Mouse (Mus musculus): ENCODE measurements around the gene Rnls. TPM values are rescaled to one million over a fixed set of nuclear protein-coding genes. Genes with fewer than 3 reads are reported as not detected.

The Rnls gene
- total RNA-seq, 2 experiments from 2014 or later = 2.0 TPM; not detected in 1

DNA sequence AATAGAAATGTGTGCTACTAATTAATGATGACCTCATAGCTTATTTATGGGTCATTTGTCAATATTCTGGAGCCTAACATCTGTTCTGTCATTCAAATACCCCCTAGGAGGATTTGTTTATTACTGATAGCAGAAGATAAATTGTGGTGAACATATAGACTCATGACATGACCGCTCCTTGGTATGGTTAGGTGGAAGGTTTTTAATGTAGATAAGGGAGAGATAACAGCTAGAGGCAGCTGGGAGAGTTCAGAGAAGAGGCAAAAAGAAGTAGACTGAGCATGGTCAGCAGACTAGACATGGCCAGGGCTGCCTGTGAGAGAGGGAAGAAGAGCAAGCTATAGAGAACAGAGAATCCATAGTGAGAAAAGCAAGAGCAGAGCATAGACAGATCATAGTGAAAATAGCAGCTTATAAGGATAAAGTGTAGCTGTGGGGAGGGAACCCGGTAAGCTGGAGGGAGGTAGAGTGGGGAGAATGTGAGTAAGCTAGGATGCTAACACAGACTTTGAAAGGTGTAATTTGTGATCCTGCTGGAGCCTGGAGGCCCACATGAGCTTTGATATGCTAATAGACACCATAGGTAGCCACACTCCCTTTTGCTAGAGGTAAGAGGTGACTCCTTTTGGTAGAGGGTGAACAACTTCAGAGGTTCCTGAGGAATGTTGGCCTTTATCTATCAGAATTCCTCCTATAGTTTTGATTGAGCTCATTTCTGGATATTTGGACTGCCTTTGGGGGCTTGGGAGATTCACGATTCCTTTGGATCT, 127.7 kb downstream of the Rnls start:
- no peak for ATAC-seq (replicated peaks; ENCODE audit: poor library complexity, severe bottlenecking)

DNA sequence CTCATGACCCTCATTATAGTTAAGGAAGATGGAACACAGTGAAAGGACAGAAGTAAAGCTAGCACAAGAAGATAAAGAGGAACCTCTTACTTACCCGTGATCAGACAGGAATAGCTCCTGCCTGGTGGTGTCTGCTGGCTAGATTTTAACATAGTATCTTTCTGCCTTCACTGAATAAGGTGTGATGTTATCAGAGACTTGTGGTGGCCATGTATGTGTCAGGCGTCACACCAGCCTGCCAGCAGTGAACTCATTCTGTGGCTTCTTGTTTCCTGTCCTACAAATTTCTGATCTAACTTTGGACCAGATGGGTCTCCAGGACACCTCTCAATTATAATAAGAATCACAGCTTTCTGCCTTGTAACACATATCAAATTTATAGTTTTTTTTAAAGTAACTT, 129.7 kb downstream of the Rnls start:
- ATAC-seq (replicated peaks; ENCODE audit: poor library complexity, severe bottlenecking) = no peak; the same call in 1 of the 2 replicates

DNA sequence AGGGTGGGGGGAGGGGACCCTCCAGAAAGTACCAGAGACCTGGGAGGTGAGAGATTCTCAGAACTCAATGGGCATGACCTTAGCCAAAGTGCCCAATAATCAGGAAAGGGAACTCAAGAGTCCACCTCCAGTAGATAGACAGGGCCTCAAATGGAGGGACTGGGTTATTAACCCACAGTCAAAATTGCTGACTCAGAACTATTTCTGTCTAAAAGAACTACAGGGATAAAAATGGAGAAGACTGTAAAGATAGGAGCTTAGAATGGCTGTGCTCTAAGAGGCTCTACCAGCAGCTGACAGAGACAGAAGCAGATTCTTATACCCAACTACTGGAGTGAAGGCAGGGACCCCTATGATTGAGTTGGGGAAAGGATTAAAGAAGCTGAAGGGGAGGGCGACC, 132.9 kb downstream of the Rnls start:
- no peak for ATAC-seq (replicated peaks; ENCODE audit: poor library complexity, severe bottlenecking)

DNA sequence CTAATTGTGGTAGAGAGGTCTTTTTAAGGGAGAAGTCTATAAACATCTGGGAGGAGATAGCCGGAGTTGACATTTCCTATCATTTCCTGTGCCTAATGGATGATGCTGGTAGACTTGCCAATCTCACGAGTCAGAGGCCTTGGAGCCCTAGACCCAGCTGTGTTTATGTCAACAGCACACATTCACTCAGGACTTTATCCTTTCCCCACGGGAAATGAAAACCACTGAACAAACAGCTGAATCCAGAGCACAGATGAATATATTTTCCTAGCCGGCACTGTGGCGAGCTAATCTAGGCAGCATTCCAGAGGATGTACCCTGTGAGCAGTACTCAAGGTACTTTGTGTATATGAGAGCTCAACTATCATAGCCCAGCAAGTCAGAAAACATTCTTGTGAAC, 138.2 kb downstream of the Rnls start:
- no peak for ATAC-seq (replicated peaks; ENCODE audit: poor library complexity, severe bottlenecking)

DNA sequence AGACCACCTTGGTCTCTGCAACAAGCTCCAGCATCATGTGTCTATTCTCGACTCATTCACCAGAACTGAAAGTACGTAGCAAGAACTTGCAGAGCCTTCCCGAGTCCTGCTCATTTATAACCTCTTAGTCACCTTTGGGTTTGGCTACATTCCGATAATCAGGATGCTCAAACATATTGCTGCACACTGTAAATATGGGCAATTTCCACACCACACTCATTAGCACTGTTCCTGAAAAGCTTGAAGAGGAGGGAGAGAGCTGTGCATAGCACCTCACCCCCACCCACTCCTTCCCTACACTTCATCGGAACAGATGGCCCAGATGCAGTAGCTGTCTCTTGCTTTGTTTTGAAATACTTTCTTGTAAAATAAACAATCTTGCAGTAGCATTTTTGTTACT, 139.9 kb downstream of the Rnls start:
- no peak for ATAC-seq (replicated peaks; ENCODE audit: poor library complexity, severe bottlenecking)

DNA sequence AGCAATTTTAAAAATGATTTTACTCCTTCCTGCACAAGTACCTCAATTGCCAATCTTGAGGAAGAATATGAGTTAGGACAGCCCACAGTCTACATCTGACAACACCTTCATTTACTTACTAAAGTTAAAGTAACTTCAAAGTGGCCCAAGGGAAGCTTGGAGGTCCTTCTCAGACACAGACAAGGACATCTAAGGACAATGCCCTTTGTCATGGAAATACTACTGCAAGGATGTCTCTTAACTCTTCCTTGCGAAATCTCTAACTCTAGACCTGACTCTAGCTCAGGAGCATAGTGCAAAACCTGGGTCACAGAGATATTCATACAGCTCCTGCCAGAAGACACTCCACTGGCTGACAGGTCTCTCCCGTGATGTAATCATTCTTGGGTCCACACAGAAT, 147.9 kb downstream of the Rnls start:
- no peak for ATAC-seq (replicated peaks; ENCODE audit: poor library complexity, severe bottlenecking)

DNA sequence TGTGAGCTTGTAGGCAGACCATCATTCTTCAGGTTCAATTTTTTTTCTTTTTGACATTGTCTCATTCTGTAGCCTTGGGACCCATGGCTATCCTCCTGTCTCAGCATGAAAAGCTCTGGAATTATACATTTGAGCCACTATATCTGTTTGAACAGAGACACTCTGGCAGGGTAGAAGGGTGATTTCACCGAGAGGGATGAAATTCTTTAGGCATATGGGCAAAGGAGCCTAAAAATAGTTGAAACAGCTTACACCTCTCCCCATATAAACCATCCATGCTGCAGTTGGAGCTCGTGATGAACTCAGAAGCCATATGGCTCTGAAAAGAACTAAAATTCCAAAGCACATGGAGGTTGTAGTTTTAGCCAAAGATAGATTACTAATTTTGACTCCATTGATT, 151.7 kb downstream of the Rnls start:
- no peak for ATAC-seq (replicated peaks; ENCODE audit: poor library complexity, severe bottlenecking)

DNA sequence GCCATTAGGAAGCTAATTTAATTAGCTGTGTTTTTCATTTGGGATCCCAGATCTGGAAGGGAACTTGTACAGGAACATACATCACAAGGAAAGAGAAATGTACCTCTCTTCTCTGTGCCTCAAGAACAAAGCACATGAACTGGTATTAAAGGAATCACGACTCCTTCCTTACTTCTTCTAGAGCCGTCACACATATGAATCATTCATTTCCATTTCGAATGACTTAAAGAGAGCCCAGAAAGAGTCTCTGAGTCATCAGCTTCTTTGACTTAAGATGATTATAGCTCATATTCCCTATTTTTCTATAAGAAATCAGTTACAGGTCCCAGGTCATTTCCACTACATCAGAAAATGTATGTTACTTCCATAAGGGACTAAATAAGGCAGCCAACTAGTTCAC, 159.2 kb downstream of the Rnls start:
- ATAC-seq (replicated peaks; ENCODE audit: poor library complexity, severe bottlenecking) = no peak

DNA sequence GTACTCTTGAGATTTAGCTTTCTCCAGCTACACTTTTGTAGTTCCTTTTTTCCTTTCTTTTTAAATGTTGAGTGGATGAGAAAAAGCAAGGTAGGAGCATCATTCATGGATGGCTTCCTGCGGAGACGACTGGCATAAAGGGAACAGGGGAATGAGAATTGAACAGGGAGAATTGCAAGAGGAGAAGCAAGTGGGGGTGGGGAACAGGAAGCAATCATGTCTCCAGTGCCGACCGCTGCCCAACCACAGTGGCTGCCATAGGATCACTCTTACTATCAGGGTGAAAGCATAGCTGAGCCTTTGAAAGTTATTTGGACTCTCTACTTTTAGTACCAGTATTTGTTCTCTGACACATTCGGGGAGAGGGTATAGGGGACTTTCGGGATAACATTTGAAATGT, 160.8 kb downstream of the Rnls start:
- peak; percentile 63 for ATAC-seq (replicated peaks; ENCODE audit: poor library complexity, severe bottlenecking)

DNA sequence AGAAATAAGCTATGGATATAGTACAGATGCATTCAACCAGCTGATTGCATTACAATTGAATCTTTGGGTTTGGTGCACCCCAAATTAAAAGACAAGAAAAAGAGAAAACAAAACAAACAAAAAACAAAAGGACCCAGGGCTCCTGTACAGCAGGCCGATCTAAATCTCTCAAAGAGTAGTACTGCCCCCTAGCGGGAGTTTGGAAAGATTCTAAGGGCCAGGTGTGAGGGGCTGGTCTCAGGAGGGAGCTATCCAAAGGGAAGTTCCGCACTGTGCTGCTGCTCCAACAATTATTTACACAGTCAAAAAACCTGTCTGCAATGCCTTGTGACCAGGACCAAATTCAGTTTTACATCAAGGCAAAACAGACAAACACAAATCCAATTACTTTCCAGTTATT, 165.1 kb downstream of the Rnls start:
- ATAC-seq (replicated peaks; ENCODE audit: poor library complexity, severe bottlenecking) = peak; percentile 49

DNA sequence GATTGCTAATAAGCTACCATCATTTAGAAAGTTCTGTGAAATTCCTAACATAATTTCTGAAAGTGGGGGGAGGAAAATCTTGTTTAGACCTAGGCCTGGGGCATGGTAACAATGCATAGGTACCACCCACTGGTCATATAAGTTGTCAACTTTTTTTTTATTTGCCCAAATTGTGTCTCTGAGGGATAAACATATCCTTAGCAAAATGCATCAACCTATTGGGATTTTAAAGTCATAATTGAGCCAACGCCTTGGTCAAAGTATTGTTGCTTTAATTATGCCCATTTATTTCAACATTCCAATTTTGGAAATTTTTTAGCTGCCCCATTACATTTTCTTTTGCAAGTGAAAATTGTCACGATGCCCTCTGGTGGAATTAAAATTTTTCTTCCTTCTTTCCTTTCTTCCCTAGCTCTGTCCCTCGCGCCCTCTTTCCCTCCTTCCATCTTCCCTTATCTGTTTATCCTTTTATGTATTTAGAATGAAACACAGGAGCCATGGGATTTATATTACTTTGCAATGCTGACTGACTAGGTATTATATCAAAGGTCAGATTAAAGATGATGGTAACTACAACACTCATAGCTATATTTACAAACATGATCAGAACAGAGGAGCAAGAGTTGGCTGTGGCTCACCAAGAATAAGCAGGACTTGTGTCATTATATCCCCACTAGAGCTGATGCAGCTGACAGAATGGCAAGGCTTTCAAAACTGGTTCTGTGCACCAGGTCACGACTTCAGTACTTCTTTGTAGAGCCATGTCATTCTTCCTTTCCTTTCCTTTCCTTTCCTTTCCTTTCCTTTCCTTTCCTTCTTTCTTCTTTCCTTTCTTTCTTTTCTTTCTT, 166.0 kb downstream of the Rnls start:
- no peak for ATAC-seq (replicated peaks; ENCODE audit: poor library complexity, severe bottlenecking)

DNA sequence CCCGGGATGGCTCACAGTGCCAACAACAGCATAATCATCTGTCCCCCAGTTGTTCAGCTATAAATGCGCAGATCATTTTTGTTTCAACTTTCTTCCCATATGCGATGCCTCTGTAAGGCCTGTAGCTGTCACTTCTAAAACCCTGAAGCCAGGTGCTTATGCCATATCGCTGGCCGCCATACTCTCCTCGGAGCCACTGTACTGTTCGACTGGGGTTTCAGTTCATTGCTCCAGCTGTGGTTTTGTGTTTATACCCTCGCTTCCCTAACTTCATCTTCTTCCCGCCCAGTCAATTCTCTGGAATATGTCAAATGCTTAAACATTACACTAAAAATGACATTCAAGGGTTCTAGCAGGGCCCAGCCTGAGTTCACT, 167.1 kb downstream of the Rnls start:
- no peak for ATAC-seq (replicated peaks; ENCODE audit: poor library complexity, severe bottlenecking)

DNA sequence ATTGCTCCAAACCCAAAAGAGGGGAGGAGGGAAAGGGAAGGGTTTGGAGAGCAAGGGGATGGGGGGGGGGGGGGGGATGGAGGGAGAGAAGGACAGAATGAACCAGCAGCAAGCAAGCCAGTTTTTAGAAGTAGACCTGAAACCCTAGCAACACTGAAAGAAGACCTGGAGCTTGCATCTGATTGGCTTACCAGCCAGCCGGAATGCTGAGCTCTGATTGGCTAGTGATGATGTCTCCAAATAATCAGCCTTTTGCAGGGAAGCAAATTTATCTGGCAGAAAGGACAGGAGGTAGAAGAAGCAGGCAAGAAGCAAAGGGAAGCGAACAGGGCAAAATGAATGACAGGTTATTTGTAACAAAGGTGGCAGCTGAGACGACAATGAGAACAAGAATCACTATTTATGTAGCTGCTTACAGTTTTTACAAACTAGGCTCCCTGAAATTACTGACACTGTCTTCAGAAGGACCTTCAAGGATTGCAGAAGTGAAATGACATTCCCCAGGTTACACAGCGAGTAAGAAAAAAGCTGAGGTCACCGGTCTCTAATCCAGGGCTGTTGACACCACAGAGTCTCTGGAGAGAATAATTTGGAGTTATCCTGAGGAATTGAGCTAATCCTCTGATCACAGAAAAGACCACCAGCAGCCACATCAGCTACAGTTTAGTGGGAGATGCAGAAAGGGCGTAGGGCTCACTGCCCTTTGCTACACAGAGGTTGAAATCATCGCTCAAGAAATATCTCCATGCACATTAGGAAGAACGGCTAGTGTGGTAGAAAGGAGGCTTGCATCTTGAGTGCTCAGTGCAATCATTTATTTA, 167.7 kb downstream of the Rnls start:
- 0 out of 2 replicates have a peak, but pooled peaks have one; percentile 16 for ATAC-seq (replicated peaks; ENCODE audit: poor library complexity, severe bottlenecking)

DNA sequence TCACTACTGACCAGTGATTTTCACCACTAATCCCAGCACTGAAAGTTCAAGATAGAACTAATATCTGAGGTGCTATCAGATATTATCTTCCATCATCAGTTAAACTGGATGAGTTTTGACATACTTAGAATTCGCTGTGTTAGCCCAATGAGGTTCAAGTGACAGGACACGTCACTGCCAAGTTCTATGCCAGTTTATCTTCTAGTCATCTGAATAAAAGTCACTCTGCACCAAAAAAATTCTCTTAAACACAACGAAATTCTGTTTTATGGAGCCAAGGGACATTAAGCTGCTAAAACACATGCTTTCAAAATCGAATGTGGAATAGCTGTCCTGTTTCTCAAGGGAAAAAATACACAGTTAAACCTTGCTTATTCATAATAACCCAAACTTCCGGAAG, 168.3 kb downstream of the Rnls start:
- no peak for ATAC-seq (replicated peaks; ENCODE audit: poor library complexity, severe bottlenecking)

DNA sequence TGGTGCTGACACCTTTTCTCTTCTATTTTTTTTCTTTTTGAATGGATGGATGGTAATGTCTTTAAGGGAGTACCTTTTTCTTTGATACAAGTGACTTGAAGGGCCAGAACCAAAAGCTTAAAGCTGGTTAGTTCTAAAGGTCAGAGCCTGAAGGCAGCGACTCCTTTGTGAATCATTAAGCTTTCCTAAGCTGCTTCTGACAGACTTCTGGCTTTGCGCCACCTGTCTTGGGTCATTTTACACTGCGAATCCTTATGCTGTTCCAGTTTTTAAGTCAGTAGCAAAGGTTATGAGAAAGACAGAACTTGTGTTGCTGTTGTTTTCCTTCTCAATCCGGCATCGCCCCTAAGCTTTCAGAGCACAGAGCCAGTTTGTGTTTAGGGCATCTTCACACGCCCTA, 168.8 kb downstream of the Rnls start:
- ATAC-seq (replicated peaks; ENCODE audit: poor library complexity, severe bottlenecking) = no peak

DNA sequence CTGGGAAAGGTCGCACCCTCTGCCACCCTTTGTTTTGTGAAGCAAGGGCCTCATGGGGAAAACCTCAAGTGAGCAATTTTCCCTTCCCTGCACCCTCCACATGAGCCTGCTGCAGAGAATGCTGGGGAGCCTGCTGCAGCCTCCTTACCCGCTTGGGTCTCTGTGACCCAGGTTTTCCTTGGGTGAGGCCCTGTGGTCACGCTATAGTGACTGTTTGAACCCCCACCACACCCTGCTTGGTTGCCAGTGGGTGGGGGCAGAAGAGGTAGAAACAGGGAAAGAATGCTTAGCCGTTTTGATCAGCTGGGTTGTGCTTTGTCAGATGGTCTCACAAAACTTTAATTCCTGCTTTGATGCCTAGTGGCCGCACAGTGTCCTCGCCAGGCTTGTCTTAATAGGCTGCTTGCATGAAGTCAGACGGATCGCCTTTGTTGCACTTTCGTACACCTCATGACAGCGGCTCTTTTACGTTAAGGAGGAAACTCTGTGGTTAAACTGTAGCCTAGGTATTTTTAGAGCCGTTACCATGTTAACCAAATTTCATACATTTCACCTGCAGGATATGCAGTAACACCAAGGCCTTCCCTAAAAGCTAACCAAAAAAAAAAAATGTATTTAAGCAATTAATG, 169.4 kb downstream of the Rnls start:
- ATAC-seq (replicated peaks; ENCODE audit: poor library complexity, severe bottlenecking) = peak; percentile 82

DNA sequence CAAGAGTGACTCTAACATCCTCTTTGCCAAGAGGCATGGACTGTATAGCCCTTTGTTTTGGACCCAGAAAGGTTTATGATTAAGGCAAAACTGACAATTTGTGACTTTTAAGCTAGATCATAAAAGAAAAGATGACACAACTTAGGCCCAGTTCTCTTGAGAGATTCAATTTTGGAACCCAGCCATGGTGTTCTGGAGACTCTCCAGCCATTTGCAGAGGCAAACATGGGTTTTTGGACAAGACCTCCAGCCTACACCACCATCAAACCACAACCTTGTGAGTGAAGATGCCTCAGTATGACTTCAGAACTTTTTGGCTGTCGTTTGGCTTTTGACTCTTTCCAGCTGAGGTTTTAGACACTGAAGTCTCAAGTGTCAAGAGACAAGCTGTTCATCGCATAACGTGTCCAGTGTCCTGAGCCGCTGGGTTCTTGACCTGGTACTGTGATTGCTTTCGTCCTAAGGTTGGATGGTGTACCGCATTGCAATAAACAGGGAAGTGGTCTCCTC, 174.2 kb downstream of the Rnls start:
- ATAC-seq (replicated peaks; ENCODE audit: poor library complexity, severe bottlenecking) = no peak

DNA sequence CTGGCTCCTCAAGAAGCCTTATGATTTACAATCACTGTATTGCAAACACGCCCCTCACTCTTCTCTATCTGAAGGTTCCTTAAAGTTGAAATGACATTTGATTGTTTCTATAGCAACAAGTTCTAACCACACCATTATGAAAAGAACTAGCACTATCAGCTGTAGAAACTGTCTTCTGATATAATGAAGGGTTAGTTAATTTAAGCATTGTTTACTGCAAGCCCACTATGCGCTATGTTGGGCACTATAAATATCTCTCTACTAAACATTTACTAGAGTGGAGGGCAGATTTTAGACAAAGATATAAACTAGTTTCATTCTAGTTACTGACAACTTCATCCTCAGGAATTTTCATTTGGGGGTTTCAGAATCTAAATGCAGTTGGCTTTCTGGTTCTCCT, 182.4 kb downstream of the Rnls start:
- ATAC-seq (replicated peaks; ENCODE audit: poor library complexity, severe bottlenecking) = no peak

DNA sequence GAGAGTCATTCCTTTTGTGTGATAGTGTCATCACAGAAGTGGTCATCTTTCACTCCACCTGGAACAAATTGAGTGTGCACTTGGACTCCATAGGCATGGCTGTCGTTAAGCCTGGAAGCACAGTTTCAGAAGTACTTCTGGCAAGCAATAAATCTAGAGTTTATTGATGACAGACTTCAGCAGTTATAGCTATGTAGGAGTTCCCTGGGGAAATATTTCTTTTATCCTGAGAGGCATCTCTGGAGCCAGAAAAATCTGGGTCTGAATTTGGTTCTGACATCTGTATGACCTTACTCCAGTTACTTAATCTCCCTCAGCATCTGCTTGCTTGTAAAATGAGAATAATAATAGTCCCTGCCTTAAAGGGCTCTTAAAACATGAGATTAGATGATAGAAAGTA, 184.1 kb downstream of the Rnls start:
- ATAC-seq (replicated peaks; ENCODE audit: poor library complexity, severe bottlenecking) = no peak

DNA sequence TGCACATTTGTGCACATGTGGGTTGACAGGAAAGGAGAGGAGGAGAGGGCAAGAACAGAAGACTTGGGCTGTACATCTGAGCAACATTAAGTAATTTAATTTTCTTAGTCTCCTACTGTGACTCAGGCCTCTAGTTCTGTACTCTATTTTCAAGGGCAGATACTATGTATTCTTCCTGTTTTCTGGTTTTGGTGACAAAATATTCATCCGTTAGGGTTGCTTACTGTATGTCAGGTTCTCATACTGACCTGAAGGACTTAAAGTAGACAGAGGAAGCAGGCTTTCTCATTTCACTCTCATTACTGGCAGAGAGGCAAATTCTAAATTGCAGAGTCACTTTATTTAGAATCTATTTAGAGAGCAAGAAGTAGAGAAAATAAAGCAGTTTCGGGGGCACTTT, 186.7 kb downstream of the Rnls start:
- peak; percentile 71 for ATAC-seq (replicated peaks; ENCODE audit: poor library complexity, severe bottlenecking)

Data from granulocyte monocyte progenitor cell, adult 5-6 weeks (primary cell).